Mouse (Mus musculus): Measurements from ENCODE around the gene E130218I03Rik.

Gene E130218I03Rik

DNA sequence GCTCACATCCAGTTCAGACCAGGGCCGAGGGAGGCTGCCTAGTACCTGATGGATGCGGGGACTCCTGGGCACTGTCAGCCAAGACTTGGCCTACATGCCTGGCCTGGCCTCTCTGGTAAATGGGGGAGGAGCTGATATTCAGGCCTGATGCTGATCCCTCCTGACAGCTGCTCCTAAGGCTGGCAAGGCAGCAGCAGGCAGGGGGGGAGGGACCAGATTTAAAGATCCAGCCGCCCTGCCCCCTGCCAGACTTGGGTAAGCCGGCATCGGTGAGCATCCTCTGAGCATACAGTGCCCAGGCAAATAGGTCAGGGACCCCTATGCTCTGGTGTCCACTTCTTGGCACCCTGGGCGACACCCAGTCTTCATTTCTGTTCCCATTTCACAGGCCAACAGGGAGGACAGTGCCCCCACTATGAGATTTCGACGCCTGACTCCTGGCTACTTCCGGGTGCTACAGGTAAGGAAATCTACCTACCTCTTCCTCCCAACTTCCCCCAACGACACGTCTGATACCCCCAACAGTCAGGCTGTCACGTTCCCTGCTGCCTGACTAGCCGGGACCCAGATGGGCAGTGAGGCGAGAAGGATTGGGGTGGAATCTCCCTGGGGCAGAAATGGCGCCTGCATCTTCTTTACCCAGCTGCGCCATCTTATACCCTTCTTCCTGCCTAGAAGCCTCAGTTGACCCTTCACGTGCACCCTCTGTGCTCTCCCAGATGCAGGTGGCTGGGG is at the start of gene E130218I03Rik:
E130218I03Rik (plus strand) TSS at position 147 of the 735 bp plus-strand sequence.
- in situ Hi-C loops (cut with MboI; ENCODE audit: low sequenced_read_pairs) = no loop called here

DNA sequence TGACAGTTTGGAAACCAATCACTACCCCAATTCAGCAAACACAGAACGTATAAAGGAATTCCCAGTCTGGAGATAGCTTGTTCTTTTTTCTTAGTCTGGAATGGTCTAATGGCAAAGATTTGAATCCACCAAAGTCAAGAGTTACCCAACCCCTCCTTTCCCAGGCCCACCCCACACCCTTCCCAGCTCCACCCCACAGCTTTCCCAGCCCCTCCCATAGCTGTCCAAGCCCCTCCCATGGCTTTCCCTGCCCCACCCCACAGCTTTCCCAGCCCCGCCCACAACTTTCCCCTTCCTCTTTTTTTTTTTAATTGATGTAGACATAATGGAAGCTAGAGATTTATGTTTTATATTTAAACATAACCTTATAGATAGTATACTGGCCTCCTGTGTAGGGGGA is 44.1 kb upstream of the E130218I03Rik start:
- in situ Hi-C loops (cut with MboI; ENCODE audit: low sequenced_read_pairs) = no loop called here

DNA sequence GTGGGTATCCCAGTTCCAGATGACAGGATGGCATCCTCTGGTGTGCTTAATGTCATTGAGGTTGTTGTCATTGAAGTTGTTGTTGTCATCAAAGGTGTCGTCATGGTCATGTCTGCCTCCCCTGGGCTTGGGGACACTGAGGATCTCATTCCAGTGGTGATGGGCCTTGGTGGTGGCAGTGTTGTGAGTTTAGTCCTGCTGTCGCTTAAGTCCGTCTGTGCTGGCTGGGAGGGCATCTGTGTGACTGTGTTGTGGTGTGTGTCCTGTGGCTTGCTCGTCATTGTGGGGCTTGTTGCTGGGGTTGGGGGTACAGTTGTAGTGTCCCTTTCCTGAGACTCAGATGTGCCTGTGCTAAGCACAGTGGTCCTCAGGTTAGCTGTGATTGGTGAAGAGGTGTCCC is 40.6 kb upstream of the E130218I03Rik start, which contains the start of gene Gm7534:
Gm7534 (minus strand) TSS at position 101 of the 400 bp plus-strand sequence.
- in situ Hi-C loops (cut with MboI; ENCODE audit: low sequenced_read_pairs) = no loop called here

DNA sequence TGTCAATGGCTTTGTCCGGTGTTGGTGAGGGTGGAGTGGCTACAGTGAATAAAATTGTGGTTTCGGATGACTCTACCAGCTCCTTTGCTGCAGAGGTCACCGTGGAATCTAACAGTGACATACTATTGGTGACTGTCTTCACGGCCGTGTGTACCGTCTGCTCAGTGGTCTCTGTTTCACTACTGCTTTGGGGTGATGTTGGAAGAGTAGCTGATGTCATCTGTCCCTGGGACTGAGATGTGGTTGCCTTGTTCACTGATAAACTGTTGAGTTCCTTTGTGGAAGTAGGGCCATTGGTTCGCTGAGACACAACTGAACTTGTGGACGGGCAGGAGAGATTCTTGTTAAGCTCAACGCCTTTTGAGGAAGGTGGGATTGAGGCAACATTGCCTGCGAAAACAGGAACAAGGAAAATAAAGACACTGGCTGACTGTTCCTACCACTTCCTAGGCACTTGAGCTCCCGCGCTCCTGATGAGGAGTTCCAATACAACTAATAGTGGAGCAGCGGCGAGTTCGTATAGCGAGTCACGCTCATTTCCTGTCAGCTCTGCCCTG is 40.0 kb upstream of the E130218I03Rik start:
- in situ Hi-C loops (cut with MboI; ENCODE audit: low sequenced_read_pairs) = no loop called here

DNA sequence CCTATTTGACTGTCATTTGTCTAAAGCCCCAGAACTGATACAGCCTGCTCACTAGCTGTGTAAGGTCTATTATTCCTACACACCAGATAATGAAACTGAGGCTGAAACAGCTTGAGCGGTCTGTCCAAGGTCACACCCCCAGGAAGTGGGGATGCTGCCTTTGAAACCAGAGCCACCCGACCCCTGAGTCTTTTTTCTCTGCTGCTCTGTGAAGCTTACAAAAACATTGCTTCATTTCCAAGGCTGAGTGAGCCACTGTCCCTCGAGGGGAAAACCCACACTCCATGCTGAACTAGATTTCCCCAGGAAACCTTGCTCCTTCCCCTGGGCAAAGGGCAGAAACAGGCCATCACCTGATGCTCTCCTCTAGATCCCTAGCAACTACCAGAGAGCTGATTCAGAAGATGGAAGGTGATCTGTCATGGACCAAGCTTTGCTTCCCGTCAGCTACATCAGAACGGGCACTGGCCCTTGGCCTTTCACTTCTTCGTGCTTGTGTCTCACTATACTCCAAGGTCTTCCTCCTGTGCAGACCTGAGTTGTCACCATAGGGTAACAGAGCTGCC is 36.9 kb upstream of the E130218I03Rik start:
- in situ Hi-C loops (cut with MboI; ENCODE audit: low sequenced_read_pairs) = no loop called here

DNA sequence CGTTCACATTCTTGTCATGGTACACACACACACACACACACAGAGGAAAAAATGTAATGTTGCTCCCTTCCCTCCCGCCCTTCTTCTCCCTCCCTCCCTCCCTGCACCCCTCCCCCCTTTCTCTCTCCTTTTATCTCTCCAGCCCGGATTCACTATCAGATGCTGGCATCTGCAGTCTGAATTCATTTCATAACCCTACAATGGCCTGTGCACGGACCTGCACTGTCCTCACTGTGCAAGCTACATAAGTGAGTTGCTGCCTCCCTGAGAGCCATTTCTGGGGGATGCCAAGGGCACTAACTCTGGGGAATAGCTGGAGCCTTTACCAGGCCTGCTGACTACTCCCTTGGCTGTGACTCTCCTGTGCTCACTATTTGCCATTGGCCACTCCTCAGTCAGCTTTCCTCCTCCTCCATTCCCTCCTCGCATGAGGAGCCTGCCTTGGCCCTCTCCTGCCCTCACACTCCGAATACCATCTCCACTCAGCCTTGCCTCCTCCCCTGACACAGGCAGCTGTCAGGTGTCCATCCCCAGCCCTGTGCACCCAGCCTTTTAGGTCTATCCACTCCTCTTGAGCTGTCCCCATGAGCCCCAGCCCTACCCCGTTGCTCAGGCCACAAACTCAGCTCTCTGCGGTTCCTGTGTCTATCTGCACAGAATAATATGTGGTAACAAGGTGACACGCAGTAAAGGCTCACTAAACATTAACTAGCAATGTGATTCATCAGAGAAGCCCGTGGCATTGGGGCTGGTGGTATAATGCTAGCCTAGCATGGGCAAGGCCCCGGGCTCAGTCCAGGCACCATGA is 20.5 kb upstream of the E130218I03Rik start:
- in situ Hi-C loops (cut with MboI; ENCODE audit: low sequenced_read_pairs) = no loop called here

DNA sequence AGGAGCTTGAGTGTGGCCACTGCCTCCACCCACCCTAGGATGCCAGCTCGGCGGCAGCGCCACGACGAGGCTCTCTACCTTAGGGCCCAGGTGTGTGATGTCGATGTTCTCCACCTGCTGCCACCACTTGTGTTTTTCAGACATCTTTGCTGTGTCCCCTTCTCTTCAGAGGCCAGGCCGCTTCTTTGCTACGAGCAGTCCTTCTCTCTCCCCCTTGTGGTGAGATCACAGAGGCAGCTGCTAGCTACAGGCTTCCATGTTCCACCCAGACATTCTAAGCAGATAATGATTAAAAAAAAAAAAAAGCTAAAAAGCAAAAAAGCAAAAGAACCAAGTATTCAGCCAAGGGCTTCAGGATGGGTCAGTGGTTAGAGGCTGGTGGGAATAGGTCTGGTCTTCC is 16.3 kb upstream of the E130218I03Rik start, which contains the start of gene Catsper4:
Catsper4 (minus strand) TSS at position 190 of the 400 bp plus-strand sequence.
- in situ Hi-C loops (cut with MboI; ENCODE audit: low sequenced_read_pairs) = no loop called here

DNA sequence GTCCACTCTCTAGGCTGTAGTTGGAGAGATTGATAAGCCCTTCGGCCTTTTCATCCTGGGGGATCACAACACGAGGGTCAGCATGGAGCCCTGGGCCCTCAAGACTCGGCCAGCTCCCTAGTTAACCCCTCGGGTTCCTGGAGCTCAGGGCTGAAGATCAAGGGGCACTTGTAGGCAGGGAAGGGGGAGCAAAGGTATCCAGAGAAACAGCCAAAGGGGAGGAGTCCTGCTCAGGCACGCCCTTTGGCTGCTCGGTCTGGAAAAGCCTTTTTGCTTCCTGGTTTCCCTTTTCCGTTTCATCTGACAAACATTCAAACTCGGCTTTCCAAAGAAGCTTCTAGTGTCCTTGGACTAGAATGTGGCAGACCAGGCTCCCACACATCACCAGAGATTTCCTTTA is 13.0 kb upstream of the E130218I03Rik start:
- in situ Hi-C loops (cut with MboI; ENCODE audit: low sequenced_read_pairs) = no loop called here

DNA sequence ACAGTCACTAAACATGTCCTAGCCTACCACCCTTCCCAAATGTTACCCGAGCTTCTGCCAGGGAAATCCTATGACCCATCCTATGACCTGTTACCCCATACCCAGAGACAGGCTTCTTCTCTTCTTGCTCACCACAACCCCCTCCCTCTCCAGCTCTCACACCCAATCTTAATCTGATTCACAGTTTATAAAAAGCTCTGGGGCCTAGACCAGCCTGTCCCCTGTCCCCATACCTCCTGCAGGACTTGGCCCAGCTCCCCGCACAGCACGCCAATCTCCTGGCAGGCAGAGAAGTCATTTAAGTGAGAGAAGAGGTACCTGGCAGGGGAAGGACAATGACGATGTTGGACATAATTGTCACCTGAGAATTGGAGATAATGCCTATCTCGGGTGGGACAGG is 8.6 kb upstream of the E130218I03Rik start:
- in situ Hi-C loops (cut with MboI; ENCODE audit: low sequenced_read_pairs) = no loop called here

DNA sequence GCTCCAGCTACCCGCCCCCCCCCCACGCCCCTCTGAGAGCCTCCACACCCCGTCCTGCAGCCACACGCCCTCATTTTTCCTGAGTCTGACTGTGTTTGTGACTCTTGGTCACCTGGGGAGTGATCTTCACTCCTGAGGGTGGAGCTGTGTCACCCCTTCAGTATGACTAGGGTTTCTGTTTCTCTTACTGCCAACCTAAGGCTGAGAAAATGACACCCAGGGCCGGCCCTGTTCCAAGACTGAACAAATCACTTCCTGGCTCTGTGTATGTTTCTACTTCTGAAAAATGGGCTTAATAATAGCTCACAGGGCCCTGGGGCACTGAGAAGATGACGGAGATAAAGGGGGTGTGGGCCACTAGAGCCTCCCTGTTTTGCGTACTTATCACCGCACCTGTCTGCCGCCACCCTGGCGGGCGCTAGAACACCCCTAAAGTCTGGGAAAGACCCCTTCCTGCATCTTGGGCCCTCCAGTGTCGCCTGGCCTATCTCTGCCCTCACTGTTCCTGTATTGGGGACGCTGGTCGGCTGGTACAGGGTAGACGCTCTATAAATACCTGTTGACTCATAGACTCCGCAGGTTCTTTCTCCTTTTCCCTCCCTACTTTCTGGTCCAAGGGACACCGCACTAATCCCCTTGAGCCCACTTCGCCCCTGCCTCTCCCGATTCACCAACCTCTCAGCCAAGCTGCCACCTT is 5.7 kb upstream of the E130218I03Rik start:
- in situ Hi-C loops (cut with MboI; ENCODE audit: low sequenced_read_pairs) = no loop called here

DNA sequence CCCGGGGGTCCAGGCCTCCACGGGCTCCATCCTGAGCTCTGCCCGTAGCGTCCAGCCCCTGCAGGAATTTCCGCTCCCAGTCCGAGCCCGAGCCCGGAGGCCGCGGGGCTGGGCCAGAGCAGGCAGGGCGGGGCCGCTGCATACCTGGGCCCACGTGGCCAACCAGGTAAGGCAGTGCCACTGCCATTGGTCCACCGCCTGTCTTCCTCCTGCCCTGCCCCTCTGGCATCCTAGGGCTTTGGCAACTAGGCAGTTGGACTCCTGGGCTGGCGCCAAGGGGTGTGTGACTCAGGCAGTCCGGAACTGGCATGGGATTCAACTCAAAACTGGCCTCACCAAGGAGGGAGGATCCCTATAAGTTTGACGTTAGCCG is 5.2 kb upstream of the E130218I03Rik start, which contains the start of gene Cnksr1:
Cnksr1 (minus strand) TSS at position 121 of the 373 bp plus-strand sequence.
- in situ Hi-C loops (cut with MboI; ENCODE audit: low sequenced_read_pairs) = no loop called here

DNA sequence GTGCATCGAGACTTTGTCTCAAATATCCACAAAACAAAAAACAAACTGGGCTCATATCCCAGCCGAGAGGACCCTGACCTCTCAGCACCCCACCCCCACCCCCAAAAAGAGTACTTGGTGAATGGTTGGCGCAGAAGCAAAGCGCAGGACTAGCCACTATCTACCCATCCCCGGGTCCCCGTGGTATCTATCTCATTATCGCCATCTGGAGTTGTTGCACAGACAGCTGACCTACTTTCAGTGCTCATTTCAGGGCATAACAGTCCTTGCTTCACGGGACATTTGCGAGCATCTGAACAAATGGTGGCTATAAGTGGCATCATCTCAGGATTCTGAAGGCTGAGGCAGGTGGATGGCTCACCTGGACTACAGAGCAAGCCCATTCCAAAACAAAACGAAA is 4.8 kb upstream of the E130218I03Rik start:
- in situ Hi-C loops (cut with MboI; ENCODE audit: low sequenced_read_pairs) = no loop called here

DNA sequence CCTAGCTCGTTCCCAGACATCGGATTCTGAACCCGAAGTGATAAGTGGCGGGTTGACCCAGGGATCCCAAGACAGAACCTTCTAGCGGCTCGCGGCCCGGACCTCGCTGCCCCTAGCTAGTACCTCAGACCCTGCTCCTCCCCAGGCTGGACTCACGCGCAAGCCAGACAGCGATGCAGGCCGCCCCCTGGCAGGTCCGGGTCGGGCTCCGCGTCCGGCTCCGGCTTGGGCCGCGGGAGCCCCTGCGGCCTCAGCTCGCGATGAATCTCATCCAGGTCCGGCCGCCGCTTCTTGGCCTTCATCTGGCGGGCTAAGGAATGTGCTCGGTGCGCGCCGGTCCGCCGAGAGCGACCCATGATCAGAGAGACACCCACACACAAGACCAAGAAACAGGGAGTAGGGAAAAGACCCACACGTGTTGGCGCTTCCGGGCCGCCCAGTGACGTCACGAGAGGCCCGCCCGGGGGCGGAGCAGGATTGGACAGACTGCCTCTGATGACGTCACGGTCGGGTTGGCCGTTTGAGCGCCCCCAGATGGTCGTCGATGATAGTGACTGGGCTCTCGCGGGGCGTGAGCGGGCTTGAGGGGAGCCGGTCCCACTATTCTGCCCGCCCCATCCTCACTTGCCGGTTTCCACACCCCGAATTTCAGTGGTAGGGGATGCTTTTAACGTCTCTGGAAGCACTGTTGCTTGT is 1.8 kb downstream of the E130218I03Rik start, which contains the start of gene Zfp593:
Zfp593 (minus strand) TSS at position 445 of the 696 bp plus-strand sequence.
- in situ Hi-C loops (cut with MboI; ENCODE audit: low sequenced_read_pairs) = no loop called here

DNA sequence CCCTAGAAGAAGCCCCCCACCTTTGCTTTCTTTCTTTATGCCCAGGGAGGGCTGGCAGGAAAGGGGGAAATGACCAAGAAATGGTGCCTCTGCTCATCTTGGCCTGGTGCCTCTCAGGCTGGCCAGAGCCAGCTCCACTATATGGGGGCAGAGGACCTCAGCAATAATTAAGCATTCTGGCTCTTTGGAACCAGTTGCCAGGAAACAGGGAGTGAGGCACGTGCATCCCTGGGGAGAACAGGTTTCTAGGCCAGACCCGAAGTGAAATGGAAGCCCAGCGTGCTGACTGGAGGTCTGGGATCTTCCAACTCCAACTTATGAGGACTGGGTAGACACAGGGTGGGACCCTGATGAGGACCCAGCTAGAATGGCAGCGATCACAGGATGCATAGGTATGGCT is 2.8 kb downstream of the E130218I03Rik start:
- in situ Hi-C loops (cut with MboI; ENCODE audit: low sequenced_read_pairs) = no loop called here

DNA sequence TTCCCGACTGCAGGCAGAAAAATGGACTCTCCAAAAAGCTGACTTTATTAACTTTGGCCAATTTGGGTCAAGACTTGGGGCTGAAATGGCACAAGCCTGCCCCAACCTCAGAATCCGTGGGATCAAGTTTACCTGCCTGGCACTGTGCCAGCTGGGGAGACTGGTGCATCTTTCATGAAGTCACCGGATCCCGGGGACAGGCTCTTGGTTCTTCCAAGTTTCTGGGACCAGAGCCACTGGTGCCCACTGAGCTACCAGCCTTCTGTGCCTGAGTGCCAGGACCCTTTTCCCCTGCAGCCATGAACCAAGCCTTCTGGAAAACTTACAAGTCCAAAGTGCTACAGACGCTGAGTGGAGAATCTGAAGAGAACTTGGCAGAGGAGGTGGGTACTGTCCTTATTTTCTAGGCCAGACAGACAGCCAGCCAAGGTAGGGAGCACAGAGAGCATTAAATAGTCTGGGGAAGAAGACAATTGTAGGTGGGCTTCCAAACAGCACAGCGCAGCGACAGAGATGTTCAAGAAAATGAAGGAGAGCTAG is 3.3 kb downstream of the E130218I03Rik start, which contains the start of gene Gm30191:
Gm30191 (plus strand) TSS at position 217 of the 540 bp plus-strand sequence.
- in situ Hi-C loops (cut with MboI; ENCODE audit: low sequenced_read_pairs) = no loop called here

DNA sequence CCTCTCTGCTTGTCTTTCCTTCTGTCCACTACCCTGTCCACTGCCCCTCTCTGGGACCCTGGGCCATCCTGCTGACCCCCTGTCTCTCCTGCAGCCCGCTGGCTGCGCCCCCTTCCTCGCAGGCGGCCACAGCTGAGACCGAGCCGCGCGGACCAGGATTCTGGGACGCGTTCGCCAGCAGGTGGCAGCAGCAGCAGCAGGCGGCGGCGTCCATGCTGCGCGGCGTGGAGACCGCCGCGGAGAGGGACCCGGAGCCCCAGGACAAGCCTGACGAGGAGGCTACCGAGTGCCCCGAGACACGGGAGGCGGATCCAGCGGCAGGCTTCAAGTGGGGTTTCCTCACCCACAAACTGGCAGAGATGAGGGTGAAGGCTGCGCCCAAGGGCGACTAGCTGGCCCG is 6.2 kb downstream of the E130218I03Rik start:
- in situ Hi-C loops (cut with MboI; ENCODE audit: low sequenced_read_pairs) = no loop called here

DNA sequence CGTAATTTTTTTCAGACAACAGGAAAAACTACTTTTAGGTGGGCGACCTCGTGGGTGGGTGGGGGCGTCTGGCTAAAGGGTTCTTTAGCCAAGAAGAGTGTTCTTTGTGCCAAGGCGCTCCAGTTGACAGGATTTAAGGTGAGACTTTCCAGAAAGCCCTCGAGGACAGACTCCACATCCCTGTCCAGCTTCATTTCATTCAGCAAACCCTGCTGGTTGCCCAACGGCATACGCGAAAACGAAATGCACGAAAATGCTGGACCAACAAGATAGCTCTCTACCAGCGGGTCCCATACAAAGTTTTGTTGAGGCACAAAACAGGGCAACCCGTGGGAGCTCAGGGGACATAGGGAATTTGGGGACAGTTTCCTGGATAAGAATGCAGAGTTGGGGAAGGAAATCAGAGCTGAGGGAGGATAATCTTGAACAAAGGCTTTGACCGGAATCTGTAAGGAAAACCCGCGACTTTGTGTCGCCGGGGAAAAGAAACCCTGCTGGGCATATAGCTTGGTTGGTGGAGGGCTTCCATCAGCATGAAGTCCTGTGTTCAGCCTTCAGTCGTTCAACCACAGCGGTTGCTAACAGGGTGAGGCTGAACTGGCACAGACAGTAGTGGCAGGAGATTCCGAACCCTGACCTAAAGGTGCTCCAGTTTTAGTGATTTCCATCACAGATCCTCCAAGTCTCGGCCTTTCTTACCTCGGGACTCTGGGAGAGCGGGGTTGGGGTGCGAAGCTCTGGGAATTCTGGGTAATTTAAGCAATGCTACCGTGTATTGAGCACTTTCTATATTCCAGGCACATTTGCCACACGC is 6.9 kb downstream of the E130218I03Rik start:
- in situ Hi-C loops (cut with MboI; ENCODE audit: low sequenced_read_pairs) = no loop called here

DNA sequence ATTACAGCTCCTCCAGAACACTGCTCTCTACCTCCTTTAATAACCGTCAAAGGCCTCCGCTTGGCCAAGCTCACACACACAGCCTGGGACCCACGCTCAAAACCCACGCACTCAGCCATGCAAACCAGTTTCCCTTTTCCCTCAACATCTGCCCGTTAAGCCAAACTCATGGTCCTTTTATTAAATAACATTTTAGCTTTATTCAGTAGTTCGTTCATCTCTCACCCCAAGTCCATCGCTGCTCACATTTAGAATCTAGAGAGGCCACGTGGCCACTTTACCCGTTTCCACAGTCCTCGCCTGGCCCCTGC is 7.4 kb downstream of the E130218I03Rik start:
- in situ Hi-C loops (cut with MboI; ENCODE audit: low sequenced_read_pairs) = no loop called here
